Mouse (Mus musculus) lung, postnatal 0 days (tissue): ENCODE results near the gene Sntb2.

Experiments
- CTCF ChIP-seq: IDR thresholded peaks from 2 replicates; pipeline ENCODE4 v1.5.1; 2016; ENCODE audit warnings: antibody characterized with exemption, mild to moderate bottlenecking
- EP300 ChIP-seq: IDR thresholded peaks from 2 replicates; pipeline ENCODE4 v1.6.1; 2016; ENCODE audit warnings: antibody characterized with exemption, mild to moderate bottlenecking, control low read depth

DNA sequence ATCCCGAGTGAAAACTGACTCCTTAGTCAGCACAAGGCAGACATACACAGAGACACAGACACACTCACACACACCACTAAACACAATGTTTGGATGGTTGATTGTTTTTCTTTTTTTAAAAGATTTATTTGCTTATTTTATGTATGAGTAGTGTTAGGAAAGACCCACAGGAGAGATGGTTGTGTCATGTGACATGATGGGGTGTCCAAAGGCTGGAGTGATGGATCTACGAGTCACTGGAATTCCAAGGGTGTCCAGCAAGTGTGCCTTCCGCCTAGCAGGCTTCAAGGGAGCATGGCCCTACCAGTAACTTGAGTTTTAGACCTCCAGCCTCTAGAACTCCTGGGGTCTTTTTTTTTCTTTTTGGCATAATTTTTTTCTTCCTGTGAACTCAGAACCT is 93.8 kb downstream of the Sntb2 start:
- TF ChIP-seq CTCF: no peak
- no peak for TF ChIP-seq EP300
